Mouse (Mus musculus) hindlimb bud, embryonic 11.5 days (tissue): ENCODE measurements around the gene Smc3.

Experiments used
- DNase-seq: peaks from one replicate; pipeline ENCODE4 v3.0.0-alpha.2; 2012; ENCODE audit warnings: low read depth, low spot score; ENCODE audit errors: extremely low spot score

The Smc3 gene

DNA sequence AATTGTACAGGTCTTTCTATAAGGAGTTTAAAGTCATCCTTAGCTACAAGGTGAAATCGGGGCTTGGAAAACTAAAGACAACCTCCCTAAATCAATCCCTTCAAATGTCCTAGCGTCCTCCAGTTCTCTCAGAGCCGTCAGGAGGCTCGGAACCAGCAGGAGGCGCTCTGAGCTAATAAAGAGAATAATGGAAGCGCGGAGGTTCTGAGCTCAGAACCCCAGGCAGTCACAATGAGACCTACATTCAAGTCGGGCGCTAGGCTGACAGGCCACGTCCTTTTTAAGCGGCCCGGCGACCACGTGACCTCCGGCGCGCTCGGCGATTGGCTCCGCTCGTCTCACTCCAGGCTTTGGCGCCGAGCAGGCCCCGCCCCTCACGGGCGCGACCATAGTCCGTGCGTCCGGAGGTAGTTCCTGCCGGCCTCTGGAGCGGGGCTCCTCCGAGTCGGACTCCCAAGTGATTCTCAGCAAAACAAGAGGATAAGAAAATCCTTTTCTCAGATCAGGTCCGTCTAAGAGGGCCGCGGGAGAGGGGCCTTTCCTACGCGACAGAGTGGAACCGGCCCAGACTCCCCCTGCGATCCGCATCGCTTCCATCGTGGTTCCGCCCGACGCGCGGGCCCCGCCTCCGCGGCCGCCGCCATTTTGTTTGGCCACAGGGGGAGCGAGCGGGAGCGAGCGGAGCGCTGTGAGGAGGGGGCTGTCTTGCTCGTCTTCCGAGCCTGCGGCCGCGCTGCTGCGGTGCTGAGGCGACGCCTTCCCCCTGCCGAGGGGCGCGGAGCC lies at the start of gene Smc3:
TSS of gene Smc3 (plus strand) at position 642 of the 783 bp plus-strand sequence.
- peak; percentile 95 for DNase-seq

DNA sequence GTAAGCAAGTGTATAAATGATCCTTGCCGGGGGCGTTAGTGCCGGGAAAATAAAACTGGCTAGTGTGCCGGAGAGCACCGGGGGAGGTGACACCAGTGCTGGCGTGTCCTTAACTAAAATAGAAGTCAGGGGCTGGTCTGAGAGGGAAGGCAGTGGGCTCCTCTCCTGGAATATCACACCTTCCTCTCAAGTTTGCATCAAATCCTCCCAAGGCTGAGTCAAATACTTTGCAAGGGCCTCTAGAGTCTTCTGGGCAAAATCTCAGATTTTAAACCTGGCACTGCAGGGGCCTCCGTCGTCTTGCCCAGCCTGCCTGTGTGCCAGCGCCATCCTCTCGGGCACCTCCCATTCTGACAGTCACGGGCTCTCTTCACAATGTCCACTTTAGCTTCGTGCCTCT lies 49.2 kb upstream of the Smc3 start:
- no peak for DNase-seq

DNA sequence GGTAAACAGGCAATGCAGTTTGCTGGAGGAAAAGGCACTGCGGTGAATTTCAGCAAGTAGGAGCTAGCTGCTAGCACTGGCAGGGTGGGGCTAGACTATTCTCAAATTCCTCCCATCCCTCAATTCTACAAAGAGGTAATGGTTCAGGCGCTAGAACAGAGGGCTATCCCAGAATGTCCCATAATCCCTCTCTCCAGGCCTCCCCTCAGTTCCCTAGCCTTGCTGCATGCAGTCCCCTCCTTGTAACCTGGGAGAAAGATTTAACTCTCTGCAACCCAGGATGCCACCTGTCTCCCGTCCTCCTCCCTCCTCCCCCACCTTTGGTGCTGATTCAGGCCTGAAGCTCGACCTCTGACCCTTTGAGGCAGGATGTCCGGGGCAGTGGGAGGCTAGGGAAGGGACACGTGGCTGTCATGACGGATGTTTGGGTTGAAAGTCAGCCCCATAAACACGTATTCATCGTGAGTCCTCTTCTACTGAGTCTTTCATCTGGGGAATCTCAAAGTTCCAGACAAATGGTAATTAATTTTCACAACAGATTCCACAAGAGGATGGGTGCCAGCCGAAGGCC lies 47.9 kb upstream of the Smc3 start:
- DNase-seq = no peak

DNA sequence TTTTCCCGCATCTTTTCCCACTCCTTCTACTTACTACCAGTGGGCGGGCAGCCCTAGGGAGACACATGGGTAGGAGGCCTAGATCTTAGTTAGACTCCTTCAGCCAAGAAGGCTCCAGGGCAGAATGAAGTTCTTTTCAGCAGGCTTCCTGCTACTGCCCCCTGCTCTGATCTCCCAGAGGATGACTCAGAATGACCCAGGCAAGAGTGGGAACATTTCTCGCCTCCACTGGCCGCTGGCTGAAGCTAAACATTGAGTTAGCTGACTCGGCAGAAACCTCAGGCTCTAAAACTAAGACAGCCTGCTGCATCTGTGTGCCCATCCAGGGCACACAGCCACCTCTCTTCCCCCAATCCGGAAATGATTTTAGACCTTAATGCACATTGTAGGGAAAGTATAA lies 47.4 kb upstream of the Smc3 start:
- no peak for DNase-seq

DNA sequence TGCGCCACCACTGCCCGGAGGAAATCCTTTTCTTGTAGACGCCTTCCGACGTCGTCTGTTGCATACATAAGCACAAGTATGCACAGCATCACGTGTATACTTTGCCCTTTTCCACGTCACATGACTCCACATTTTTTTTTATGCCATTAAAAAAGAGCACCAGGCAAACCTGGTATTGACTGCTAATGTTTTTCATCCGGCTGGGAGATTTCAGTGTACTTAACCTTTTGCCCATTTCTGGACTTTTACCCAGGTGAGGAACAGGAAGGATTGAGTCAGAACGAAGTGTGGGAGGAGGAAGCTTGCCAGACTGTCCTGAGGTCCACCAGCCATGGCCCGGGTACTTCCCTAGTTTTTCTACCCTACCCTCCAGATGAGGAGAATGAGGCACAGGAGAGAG lies 45.8 kb upstream of the Smc3 start:
- no peak for DNase-seq

DNA sequence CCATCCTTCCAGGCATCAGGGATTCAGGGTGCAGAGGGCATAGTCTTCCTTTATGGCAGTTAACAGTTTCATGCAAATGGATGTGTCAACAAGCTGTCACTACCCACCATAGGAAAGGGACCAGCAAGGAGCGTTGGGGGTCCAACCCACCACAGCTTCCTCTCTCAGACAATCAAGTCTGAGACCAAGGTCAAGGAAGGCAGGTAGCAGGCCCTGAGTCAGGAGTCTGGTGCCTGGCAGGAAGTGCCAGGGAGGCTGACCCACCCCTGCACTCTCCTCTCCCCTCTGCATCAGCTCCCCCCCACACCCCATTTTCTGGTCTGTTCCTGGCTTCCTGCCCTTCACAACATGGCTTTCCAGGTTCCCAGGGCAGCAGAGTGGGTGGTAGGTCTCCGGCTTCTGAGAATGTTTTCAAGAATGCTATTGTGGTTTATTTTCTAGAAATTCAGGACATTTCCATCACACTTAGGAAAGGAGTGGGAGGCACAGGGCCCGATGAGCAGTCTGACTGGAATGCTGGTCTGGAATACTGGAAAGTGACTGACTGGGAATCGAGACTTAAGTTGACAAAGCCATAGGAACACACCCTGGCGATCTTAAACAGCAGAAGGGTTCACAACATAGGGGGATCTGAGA lies 45.1 kb upstream of the Smc3 start:
- no peak for DNase-seq

DNA sequence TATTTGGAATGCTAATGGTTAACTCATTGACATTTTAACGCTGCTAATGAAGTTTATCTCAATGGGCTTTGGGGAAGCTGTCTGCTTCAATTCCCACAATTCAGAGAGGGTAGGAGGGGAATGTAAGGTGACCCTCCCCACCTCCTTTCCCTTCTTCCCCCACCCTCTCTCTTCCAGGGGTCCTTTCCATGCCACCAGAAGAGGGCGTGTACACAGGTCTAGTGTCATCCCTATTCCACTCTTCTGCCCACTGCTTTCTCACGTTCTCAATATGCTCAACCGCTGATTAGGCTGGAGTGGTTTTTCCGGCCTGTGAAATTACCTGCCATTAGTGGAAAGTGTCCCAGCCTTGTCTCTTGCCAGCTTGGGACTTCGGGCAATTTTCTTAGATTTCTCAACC lies 43.4 kb upstream of the Smc3 start:
- no peak for DNase-seq

DNA sequence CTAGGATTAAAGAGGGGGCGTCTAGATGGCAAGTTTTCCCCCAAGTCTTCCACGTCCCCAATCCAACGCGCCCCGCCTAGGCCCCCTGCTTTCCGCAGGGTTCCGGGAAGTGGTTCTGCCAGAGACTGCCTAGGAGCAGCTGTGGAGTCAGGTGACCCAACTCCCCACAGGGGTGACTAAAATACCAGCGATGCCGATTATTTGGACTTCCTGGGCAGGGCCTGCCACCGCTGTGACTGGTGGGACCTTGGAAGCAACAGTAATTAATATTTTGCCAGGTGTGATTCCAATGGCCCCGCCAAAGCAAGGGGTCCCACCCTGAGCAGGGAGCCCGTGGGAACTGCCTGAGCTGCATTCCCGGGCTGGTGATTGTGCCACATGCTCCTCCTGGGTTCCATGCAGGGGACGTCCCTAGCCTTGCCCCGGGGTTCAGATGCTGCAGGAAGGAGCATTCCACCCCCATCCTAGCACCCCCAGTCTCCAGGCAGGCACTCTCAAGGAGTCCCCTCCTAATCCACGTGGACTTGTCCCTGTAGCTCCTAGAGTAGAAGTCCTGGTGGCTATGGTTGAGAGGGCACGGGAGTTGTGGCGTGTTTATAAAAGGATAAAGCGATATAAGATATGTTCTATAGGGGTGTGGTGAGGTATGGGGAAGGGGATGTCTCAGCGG lies 42.8 kb upstream of the Smc3 start:
- DNase-seq = no peak

DNA sequence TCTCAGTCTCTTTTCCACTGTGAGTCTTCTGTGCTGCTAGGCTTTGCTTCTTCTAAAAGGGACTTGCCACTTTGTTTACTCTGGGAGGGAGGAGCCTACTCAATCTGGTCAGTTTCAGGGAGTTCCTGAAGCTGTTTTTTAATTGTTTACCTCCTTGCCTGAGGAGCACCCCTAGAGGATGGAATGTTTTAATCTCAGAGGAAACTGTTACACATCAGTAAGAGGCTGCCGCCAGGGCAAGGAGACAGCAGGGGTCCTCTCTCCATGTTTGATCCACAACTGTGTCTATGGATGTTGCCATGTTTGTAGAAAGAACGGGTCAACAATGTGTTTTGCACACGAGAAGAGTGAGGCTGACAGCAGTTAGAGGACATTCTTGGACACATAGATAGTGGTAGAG lies 39.8 kb upstream of the Smc3 start:
- no peak for DNase-seq

DNA sequence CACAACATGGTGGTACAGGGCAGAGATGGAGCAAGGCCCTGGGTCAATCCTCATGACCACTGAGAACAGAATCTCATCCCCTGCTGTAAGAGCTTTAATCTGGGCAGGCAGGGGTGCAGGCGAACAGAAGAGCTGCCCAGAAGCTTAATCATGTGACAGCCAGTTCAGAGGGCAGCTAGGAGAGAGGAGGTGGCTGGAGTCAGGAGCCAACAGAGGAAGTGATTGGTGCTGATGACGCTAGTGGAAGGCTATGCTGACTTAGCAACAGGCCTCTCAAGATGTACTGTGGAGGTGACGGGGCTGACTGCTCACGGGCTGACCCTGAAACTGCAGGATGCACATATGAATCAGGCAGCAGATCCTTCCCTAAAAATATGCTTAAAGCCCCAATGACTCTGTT lies 36.0 kb upstream of the Smc3 start:
- no peak for DNase-seq

DNA sequence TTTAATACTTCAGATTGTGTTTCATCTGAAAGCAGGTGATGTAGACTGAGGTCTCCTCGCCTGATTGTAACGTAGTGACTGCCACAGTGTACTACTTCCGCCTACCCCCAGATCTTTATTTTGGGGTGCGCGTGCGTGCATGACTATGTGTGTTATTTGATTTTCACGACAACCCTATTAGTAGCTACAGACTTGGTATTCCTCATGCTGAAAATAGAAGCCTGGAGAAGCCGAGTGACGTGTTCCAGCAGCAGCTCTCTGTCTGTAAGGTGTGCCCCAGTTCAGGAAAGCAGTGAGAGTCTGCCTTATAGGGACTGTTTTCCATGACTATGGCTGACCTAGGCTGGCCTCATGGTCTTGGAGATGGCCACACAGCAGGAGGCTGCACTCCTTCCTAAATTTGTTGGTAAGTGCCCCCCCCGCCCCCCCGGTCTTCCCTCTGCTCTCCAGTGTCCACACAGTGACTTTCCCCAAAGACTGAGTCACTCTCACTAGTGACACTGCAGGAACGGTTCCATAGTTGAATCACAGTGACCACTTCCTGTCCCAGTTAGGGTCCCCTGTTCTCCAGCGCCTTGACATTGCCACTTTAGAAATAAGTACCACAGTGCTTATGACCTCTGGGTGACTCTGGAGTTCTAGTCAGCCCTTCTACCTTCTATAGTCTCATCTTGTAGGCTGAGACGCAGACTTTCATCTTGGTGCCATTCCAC lies 34.5 kb upstream of the Smc3 start:
- DNase-seq = no peak

DNA sequence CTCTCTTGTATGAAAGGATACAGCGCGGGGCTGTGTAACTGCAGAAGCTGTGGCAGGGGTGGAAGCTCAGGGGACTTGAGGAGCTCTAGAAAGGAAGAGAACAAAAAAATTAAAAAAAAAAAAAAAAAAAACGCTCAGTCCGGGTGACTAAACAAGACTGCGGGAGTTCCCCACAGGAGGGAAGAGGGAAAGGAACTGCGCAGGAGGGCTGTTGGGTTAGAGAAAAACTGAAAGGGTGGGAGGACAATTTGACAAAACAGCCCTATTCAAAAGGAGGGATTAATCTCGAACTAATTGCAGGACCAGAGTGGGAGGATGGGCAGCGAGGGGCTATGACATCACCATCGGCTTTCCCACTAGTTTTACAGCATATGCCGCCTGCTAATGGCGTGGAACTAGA lies 32.3 kb upstream of the Smc3 start:
- no peak for DNase-seq

DNA sequence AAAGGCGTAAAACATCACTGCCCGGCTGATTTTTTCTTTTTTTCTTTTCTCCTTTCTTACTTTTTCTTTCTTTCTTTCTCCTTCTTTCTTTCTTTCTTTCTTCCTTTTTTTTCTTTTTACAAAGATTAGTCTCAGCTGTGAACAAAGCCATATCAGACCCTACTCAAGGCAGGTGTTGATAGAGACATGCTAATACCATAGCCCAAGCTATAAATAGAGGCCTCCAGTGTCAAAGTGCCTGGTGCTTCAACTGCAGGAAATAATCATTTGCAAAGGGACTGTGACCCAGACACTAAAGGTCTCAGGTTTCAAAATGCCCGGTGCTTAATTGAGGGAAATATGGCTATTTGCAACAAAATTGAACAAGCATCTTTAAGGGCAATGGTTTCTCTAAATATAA lies 31.6 kb upstream of the Smc3 start:
- DNase-seq = no peak

DNA sequence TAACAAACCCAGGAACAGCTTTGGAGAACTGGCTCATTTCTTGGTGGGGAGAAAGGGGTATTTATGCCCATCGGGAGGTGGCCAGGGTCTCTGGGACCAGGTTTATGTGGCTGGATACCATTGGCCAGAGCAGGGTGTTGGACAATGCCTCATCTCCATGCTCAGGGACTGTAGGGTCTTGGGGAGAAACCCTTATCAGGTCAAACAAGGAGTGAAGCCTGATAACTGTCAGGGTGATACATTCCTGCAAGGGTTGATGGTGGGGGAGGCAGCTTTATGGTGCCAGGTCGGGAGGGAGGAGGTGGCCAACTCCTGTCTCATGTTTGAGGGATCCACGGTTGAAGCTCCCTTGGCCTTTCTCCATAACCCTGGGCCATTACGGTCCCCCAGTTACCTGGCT lies 29.1 kb upstream of the Smc3 start:
- no peak for DNase-seq

DNA sequence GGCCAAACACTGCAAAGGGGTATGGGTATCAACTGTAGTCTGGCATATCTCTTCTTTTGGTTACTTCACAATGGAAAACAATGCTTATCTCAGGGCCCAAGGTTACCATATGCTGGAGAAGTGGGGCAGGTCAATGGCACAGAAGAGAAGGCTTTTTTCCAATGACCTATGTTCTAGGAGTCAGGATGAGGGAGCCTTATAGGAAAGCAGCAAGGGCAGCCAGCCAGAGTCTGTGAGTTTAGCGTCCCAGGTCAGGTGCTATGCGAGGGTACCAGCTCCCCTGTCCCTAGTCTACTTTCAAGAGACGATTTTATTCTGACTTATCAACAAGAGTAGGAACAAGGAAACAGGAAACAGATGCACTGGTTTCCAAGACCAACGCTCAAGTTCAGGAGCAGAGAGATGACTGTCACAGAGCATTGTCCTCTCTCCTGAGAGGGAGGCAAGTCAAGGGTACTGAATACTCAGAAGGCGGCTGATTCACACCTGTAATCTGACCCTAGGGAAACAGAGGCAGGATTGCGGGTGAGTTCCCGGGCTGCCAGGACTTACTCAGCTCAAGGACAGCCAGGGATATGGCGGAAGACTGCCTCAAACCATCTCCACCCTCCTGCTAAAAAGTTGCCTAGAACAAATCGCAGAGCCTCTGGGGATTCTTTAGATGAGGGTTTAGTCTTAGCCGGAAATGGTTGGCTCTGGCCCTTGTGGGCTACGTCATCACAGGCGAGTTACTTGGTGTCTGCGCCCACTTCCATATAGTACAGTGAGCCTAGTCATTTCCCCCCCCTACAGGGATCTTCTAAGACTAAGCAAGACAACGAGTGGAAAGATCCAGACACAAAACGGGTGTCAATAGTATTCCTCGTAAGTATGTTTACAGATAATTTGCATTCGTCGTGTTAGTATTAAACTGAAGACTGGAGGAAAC lies 28.4 kb upstream of the Smc3 start:
- DNase-seq = no peak

DNA sequence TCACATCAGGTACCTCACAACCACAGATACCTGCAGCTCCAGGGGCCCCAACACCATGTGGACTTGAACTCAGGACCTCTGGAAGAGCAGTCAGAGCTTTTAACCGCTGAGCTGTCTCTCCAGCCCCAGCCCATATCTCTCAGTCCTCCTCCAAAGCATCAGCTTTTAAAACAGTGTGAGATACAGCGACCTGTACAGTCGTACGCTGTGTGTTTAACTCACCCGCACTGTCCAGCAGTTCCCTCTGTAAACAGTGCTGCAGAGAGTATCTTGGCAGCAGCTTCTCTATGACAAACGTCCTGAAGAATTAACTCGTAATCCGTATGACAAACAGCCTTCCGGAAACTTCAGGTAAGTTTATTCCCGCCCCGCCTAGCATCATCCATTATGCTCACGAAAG lies 27.6 kb upstream of the Smc3 start:
- DNase-seq = no peak

DNA sequence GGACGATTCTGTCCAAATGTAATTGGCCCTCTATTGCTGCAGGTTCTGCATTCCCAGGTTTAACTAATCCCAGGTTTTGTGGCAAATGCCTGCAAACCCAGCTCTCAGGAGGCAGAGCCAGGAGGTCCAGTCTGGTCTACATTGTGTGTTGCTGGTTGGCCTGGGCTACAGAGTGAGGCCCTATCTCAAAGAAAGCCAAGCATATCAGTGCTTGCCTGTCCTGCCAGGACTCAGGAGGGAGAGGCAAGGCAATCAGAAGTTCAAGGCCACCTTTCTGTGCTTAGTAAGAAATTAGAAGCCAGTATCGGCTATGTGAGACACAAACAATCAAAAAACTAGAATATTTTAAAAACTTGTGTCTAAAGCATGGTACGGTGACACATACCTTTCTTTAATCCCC lies 27.0 kb upstream of the Smc3 start:
- DNase-seq = no peak

DNA sequence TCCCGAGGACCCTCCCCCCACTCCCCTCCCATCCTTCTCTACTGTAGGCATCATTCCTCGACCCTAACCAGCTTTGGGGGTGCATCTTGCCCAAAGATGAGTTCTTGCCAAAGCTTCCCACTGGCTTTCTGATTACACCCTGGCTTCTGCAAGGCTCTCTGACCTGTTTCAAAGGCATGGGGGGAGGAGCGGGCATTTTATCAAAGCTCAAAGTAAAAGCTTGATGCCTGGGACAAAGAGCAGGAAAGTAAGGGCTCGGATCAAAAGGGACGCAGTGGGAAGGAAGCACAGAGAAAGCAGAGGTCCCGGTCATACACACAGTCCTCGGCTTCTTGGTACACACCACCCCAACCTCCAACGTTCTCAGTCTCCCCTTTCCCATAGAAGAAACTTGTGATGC lies 26.1 kb upstream of the Smc3 start:
- DNase-seq = no peak

DNA sequence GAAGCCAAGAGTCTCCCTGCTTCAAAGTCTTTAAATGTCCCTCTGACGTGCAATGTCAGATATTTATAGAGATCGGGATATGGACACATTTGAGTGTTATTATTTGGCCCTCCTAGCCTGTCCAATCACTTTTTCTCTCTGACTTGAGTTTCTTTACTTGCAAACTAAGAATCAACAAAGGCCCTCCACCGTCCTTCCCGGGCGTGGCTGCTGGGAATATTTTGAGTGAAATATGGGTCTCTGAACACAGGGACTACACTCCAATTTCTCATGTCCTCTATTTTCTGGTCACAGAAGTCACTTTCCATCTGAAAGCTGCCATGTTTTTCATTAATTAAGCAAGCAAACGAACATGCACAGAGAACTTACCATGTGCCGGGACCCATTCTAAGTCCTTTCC lies 25.7 kb upstream of the Smc3 start:
- no peak for DNase-seq

DNA sequence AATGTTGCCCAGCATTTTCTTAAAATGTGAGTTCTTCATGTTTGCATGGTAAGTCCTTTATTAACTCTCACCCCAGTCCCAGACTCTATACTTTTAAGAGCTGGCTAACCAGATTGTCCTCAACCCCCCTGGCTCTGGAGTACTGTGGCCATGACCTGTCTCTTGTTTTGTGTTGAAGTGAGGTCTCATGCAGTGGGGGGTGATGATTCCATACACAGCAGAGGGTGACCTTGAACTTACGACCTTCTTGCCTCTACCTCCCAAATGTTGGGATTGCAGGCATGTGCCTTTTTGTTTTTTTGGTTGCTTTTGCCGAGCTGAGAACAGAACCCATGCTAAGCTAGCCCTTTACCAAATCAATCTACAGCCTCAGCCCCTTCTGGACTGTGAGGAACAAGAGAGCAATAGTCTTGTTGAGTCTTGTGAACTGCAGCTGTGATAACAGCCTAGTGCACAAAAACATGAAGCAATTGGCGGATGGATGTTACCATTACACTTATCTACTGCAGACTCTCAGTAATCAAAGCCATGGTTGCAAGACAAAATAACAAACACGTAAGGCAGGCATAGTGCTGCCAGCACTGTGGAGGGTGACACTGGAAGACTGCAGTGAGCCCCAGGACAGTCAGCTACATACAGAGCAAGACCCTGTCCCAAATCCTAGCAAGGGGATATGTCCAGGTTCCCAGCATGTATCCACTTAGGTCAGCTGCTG lies 24.7 kb upstream of the Smc3 start:
- DNase-seq = no peak
